Mouse (Mus musculus): ENCODE measurements around the gene Fbxl16.

Gene Fbxl16

DNA sequence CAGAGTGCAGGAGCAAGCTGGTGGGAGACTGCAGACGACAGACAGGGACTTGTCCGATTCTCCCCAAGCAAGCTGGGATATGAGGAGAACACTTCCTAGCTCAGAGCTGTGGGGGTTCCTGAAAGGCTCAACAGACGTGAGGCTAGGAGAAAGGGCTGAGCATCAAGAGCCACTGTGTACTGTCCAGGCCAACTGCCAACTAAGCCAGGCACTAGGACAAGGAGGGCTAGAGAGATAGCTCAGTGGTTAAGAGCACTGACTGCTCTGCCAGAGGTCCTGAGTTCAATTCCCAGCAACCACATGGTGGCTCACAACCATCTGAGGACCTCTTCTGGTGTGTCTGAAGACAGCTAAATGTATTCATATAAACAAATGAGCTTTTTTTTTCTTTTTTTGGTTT lies 33.6 kb downstream of the Fbxl16 start:
- no peak for DNase-seq (ENCODE audit: low read depth, low spot score)

DNA sequence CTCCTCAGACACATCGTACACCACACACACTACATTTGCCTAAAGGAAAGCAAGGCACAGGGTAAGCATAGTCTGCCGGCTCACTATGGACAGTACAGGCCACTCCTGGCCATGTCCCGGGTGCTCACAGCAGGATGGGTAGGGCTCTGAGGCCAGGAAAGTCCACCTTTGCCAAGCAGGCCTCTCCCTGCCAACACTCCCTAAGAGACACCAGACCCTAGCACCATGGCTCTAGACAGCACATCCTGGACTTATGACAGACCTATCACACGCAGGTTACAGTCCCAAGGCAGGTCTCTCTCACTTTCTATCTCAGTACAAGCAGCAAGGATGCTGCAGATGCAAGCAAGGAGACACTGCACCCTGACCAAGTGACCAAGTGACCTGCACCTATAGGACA lies 34.2 kb downstream of the Fbxl16 start:
- no peak for DNase-seq (ENCODE audit: low read depth, low spot score)

DNA sequence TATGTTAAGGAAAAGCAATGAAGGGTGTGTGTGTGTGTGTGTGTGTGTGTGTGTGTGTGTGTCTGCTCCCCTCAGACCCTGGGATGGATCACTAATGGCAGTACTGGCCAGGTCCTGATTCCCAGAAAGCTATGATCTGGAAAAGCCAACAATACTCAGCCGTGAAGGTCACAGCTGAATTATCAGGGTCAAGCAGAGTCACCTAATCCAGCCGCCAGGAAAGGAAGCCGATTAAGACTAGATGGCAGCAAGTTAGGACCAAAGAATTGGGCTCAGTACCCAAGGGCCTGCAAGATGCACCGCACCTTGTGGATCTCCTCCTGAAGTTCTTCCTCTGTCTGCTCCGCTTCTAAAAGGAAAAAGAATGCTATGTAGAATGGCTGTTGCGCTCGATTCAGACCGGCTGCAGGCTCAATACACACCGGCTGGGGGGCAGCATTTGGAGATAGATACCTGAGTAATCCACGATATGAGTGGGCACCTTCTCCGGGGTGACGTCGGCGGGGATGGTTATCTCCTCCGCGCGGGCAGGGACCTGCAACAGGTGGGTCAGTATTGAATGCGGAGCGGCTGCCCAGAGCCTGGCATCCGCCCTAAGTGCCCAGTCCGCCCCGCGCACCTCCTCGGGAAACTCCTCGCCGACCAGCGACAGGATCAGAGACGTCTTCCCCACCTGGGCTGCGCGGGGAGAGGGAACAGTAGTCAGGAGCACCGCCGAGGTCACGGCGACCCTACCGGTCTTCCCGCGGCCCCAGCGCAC lies 34.9 kb downstream of the Fbxl16 start:
- DNase-seq (ENCODE audit: low read depth, low spot score): no peak

DNA sequence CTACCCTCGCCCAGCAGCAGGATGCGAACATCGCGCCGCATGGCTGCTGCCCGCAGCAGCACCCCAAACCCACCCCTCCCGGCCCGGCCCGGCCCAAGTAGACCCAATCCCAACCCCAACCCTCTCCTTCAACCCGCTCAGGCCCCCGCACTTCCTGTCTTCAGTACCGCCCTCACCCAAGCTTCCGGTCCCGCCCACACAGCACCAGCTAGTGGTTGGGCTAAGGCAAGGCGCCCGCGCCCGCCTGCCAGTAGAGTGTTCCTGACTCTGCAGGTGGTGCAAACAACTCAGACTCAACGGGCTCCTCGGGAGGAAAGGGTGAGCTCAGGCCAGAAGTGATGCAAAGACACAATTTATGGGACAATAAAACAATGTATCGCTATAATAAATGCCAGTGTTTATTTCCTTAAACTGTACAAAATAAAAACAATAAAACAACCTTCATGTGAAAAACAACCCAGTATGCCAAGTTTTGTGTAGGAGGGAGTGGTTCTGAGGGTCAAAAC lies 35.6 kb downstream of the Fbxl16 start, which contains the start of gene Rhot2:
Rhot2 (minus strand) TSS at position 456 of the 506 bp plus-strand sequence.
- peak; percentile 96 for DNase-seq (ENCODE audit: low read depth, low spot score)

DNA sequence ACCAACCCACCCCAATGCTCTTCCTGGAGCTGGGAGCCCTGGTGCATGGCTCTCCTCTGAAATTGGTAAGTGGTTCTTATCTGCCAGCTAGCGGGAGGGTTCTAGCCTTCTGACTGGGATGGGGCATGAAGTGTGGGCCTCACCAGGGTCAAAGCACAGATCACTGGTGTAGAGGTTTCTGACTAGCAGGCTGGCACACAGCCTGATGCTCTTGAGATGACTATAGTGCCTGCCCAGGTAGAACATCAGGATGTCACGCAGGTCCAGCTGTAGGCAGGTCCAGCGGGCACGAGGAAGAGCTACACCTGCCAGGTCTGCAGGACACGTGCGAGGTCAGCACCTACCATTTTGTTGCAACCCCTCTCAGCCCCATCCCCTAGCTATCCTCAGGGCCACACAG lies 51.3 kb downstream of the Fbxl16 start:
- no peak for DNase-seq (ENCODE audit: low read depth, low spot score)

DNA sequence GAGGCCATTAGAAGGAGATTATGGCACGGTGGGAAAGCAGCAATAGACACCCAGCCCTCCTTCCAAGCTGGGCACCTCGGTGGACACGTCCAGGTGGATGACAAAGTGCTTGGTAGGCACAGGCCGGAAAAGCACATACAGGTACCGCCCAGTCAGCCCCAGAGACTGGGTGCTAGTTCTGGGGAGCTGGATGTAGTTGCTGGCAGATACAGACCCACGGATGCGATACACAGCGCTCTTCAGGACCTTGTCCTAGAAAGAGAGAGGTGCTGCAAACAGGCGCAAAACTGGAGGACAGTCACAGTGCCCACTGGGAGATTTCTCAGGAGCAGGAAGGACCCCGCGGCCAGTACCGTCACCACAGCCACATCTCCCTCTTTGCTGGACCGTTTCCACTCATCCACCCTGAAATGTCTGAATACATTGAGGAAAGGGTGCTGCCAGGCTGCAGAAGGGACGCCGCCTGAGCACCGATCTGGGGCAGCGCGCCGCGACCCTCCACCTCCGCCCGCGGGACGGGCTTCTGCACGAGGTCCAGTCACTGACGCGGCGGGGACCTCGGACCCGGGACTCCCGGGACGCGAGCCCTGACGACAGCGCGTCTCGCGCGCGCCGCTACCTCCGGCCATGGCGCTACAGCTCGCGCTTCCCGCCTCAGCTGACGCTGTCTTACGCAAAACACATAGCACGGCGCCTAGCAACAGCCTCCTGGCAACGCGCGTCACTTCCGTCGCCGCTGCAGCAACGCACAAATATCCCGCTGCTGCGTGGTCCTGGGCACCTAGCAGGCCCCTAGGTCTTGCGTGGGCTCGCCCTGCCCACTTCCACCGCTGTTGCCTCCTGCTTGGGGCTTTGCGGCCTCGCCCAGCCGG lies 52.2 kb downstream of the Fbxl16 start, which contains the start of gene Wdr90:
Wdr90 (minus strand) TSS at position 670 of the 872 bp plus-strand sequence.
- peak; percentile 90 for DNase-seq (ENCODE audit: low read depth, low spot score)

DNA sequence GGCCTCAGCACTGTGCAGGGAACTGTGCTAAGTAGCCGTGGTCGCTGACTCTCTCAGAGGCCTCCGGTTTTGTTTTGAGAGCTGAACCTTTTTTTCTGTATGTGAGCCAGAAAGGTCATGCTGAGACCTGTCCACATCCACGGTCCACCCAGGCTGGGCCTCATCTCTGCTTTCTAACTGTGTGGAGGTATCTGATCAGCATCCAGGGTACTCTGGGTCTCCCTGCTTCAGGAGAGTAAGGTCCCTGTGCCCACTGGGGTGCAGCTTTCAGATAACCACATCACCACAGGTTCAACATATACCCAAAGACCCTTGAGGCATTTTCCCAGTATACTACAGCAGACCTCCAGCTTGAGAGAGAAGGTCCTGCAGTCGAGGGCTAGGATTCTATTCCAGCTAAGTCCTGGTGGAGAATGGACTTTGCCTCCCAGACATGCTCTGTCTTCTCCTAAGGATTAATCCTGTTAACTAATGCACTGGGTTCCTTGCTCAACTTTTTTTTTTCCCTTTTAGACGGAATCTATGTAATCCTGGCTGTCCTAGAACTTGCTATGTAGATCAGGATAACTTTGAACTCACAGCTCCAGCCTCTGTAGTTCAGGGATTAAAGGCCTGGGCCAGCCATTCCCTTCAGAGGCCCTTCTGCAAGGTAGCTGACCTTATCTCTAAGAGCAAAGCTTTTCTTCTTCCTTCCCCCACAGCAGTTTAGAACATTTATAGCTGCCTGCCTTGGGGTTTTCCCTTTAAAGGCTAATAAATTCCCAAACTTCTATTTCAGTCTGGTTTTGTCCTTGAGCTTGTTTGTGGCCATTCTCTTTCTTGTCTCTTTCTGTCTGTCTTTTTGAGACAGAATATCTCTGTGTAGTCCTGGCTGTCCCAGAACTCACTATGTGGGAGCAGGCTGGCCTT lies 53.1 kb downstream of the Fbxl16 start:
- DNase-seq (ENCODE audit: low read depth, low spot score): no peak

DNA sequence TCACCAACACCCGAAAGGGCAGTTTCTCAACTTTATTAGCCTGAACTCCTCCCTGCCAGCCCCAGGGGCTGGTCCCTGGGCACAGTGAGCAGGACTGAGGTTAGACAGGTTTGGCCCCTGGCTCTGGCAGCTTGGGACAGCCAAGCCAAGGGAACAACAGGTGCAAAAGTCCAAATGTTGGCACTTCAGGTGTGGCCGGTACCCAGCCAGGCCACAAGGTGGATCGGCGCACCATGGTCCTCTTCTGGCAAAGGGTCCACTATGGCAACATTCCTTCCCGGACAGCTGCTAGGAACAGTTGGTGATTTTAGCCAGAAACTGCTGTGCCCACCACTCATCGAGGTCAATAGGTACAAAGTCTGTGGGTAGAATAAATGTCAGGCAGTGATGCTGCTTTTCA lies 54.8 kb downstream of the Fbxl16 start:
- DNase-seq (ENCODE audit: low read depth, low spot score): no peak

DNA sequence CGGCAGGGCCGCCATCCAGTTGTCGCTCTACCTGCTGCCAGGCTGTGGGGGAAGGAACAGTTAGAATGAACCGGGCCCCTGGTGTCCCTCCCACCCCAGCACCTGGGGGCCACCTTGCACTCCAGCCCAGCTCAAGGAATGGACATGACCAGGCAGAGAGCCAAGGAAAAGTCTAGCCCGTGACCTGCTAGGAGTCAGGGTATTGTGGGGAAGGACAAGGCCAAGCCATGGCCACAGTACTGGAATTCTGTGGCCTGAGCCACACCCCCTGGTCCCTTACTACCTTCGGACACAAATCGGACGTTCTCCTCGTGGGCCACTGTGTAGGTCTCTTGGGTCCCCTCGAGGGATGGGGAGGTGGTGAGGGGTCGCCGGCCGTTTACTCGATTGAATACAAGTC lies 55.4 kb downstream of the Fbxl16 start:
- DNase-seq (ENCODE audit: low read depth, low spot score): no peak

DNA sequence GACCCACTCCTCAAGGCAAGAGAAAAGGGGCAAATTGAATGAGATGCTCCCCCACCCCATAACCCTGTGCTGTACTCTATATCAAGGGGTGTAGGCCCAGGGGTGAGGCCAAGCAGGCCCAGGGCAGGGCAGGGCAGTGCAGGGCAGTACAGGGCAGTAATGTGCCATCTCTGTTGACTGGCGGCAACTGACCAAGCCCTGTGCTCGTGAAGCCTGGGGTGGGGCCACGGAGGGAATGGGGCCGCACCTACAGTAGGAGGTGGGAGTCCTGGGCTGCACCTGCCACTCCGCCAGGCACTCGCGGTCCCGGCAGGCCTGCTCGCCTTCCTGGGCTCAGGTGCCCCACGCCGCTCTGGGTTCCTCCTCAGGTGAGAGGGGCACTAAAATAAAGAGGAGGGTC lies 56.4 kb downstream of the Fbxl16 start:
- no peak for DNase-seq (ENCODE audit: low read depth, low spot score)

DNA sequence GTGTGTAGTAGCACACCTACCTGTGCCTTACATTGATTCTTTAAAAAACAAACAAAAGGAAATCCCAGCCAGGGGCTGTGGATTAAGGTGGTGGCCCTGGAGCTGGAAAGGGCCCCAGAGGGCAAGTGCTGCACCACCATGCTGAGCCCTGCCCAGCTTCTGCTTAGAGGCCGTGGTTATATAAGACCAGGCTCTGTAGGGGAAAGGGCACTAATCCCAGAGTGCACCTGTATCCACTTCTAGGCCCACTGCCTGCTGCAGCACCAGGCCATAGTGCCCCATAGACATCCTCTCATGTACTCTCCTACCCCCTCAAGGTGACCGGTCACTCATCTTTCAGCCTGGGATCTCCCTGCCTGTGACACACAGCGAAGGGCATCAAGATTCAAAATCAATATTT lies 57.3 kb downstream of the Fbxl16 start:
- DNase-seq (ENCODE audit: low read depth, low spot score): no peak

DNA sequence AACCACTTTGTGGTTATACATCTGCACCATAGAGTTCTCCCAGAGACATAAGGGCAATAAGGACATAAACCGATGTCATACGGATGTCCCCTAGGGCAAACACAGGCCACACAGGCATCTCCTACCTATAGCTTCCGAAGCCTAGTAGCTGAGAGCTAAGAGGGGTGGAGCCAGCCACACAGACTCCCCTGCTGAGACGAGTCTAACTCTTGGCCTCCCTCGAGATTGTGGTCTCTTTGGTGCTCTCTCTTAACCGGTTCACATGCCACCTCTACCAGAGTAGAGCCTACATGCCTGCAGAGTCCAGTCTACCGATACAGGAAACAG lies 58.6 kb downstream of the Fbxl16 start:
- peak; percentile 60 for DNase-seq (ENCODE audit: low read depth, low spot score)

DNA sequence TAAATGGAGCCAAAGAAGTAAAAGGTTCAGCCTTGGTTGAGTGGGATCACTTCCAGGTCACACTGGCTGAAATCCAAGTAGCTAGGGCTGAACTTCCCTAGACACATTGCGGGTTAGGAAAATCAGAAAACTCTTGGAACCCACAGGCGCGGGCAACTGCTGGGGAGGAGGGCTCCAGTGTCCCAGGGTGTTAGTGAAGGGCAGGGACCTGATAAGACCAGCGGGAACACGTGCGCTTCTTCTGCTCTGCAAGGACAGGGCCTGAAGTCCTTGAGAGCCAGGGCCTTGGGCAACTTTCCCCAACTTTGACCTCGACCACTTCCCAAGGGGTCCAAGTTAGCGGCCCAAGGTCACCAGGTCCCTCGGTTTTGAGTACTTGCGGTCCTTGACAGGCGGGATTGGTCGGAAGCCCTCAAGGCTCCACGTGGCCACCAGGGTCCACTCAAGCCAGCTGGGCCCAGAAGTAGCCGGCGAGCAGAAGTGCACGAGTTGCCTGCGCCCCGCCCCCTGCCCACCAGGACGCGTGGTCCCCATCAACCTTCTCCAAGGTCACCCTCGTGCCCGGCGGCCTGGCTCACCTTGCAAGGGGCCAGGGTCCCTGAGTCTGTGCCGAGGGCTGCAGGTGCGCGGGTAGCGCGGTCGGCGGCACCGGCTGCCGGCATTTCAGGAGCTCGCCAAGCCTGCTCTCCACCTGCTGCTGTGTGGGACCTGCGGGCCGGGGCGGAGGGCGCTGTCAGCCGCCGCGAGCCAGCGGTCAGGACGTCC lies 59.1 kb downstream of the Fbxl16 start:
- peak; percentile 30 for DNase-seq (ENCODE audit: low read depth, low spot score)

DNA sequence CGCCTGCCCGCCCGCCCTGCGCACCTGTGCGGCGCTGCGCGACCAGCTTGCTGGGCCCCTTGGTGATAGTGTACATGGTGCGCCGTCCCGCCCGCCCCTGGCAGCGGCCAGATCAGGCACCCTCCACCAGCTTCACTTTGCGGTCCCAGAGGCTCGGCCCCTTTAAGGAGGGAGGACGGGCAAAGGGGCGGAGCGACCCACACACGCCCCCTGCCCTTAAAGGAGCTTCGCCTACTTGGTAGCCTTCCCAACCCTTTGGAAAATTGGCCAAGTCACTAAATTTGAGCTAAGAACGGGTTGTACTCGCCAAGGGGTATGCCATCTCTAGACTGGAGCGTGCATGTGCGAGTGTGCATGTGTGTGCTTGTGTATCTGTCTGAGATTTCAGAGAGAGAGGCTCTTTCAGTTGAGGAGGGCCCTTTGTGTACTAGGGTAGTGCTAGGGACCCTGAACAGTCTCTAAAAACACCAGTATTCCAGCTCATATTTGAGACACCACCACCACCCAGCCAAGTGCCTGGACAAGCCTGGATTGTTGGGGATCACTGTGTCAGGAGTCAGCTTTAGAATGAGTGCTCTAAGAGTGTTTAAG lies 59.8 kb downstream of the Fbxl16 start, which contains the start of gene Mcrip2:
Mcrip2 (minus strand) TSS at position 164 of the 591 bp plus-strand sequence.
- peak; percentile 91 for DNase-seq (ENCODE audit: low read depth, low spot score)

DNA sequence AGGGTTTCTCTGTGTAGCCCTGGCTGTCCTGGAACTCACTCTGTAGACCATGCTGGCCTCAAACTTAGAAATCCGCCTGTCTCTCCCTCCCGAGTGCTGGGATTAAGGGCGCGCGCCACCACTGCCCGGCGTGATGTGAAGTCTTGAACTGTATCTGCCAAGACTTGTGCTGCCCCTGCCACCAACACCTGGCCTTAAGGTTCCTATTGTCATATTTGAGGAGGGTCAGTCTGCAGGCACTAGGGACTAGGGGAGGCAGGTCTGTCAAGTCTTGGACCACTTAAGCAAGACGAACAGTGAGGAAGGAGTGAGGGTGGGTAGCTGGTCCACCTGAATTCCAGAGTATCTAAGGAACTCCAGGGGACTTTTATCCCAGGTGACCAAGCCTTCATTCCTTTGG lies 60.6 kb downstream of the Fbxl16 start:
- no peak for DNase-seq (ENCODE audit: low read depth, low spot score)

DNA sequence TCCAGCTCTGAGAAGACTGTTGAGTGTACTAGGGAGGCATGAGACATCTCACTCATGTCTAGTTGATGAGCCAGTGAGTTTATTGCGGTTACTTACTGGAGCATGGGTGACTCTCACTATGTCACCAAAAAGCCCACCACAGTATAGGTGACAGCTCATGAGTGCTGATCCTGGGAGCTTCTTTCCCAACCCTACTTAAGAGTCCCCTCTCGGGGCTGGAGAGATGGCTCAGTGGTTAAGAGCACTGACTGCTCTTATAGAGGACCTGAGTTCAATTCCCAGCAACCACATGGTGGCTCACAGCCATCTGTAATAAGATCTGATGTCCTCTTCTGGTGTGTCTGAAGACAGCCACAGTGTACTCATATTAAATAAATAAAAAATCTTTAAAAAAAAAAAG lies 61.1 kb downstream of the Fbxl16 start:
- no peak for DNase-seq (ENCODE audit: low read depth, low spot score)

Data from ZHBTc4 (cell line).